Mouse (Mus musculus) heart, adult 2 months (tissue): ENCODE measurements around the gene Apoc1.

Source experiments
- CTCF ChIP-seq: fragments of 200-600 bp; IDR thresholded peaks from 2 replicates; pipeline ENCODE4 v1.8.1; 2022; ENCODE audit warnings: antibody characterized with exemption, mild to moderate bottlenecking, moderate library complexity
- EP300 ChIP-seq: fragments of 200-500 bp; IDR thresholded peaks from 2 replicates; pipeline ENCODE4 v1.6.1; 2011; ENCODE audit warnings: low read depth, low read length, control low read depth; ENCODE audit not compliant: insufficient read depth
- POLR2A ChIP-seq: fragments of 200-500 bp; IDR thresholded peaks from 2 replicates; pipeline ENCODE4 v1.6.1; 2011; ENCODE audit warnings: mild to moderate bottlenecking, low read depth, low read length, control low read depth; ENCODE audit not compliant: insufficient read depth

DNA sequence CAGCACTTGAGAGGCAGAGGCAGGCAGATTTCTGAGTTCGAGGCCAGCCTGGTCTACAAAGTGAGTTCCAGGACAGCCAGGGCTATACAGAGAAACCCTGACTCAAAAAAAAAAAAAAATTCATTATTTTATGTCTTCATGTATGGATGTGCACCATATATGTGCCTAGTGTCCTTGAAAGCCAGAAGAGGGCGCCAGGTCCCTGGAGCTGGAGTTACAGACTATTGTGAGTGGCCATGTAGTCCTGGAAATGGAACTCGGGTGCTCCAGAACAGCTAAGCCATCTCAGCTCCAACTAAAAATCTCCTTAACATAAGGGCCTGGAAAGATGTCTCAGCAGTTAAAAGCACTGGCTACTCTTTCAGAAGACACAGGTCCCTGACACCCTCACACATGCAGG lies 25.7 kb downstream of the Apoc1 start:
- TF ChIP-seq CTCF (peak; percentile 19; the same call in 1 of the 2 replicates), POLR2A (no peak), EP300 (no peak)
